Mouse (Mus musculus) intestine, embryonic 16.5 days (tissue): ENCODE results near the gene Igsf8. TPM values are rescaled to one million over a fixed set of nuclear protein-coding genes. Genes with fewer than 3 reads are reported as not detected.
A peak's percentile ranks its signal among the peaks of the same experiment; 100 is the strongest.

Experiments used
- ATAC-seq: fragments of 200-750 bp; cut with Nextera tagmentation; 2 replicates; pipeline ENCODE4 v1.8.0; 2017; ENCODE audit warnings: moderate TSS enrichment, moderate library complexity
- H3K27ac ChIP-seq: fragments of 300-500 bp; sonication (generic); 2 replicates; pipeline ENCODE4 v1.5.1; 2014; ENCODE audit warnings: mild to moderate bottlenecking, low read length
- H3K27me3 ChIP-seq: fragments of 300-500 bp; sonication (generic); replicated peaks from 2 replicates; pipeline ENCODE4 v1.6.1; 2014; ENCODE audit warnings: low read length, control low read depth, mixed read lengths; ENCODE audit not compliant: control insufficient read depth, insufficient read depth
- H3K36me3 ChIP-seq: fragments of 300-500 bp; sonication (generic); 2 replicates; pipeline ENCODE4 v1.6.1; 2014; ENCODE audit warnings: low read length, control low read depth; ENCODE audit not compliant: control insufficient read depth, insufficient read depth
- H3K4me1 ChIP-seq: fragments of 300-500 bp; sonication (generic); 2 replicates; pipeline ENCODE4 v1.6.1; 2014; ENCODE audit warnings: low read length, control low read depth, mixed read lengths; ENCODE audit not compliant: control insufficient read depth, insufficient read depth
- H3K4me2 ChIP-seq: fragments of 300-500 bp; sonication (generic); 2 replicates; pipeline ENCODE4 v1.6.1; 2014; ENCODE audit warnings: low read depth, low read length, control low read depth
- H3K4me3 ChIP-seq: fragments of 300-500 bp; sonication (generic); 2 replicates; pipeline ENCODE4 v1.5.1; 2014; ENCODE audit warnings: mild to moderate bottlenecking, low read length
- H3K9ac ChIP-seq: fragments of 300-500 bp; sonication (generic); 2 replicates; pipeline ENCODE4 v1.6.1; 2014; ENCODE audit warnings: low read depth, low read length
- H3K9me3 ChIP-seq: fragments of 300-500 bp; sonication (generic); 2 replicates; pipeline ENCODE4 v1.6.1; 2016; ENCODE audit warnings: low read length, control low read depth; ENCODE audit not compliant: control insufficient read depth
- WGBS: fragments of 180-500 bp; shearing (Covaris S2); extraction: QIAGEN DNeasy Blood & Tissue Kit; methylation state at CpG from one replicate; pipeline ENCODE4 v1.1.7; 2014; 5-methylcytosine and 5-hydroxymethylcytosine counted together
- polyA plus RNA-seq: library from polyadenylated mRNA; unstranded; fragments of >200 nt; fragmentation: Nextera tagmentation; extraction: Ambion mirVana; gene quantifications from 2 replicates; pipeline ENCODE4 v1.2.1, GENCODE M21; 2015

Gene Igsf8
- polyA plus RNA-seq, 1 experiment from 2014 or later: 45.2 TPM

DNA sequence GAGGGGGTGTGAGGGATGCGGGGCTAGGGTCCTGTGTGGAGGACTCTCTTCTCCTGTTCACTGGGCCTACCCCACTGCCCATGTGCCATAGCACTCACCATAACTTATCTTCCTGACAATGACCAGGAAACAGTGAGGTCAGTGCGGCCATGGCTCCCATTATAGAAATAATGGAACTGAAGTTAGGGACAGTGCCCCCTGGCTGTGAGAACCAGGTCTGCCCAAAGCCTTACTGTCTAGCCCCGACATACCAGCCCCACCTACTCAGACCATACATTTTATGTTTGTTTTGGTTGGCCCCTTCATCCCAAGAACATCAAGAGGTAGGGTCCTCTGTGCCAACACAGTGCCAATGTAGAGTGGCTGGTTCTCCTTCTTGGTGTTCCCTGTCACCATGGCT is 44.2 kb downstream of the Igsf8 start:
- H3K4me1 ChIP-seq: peaks cover 6% of the 10 kb centered on the region; the same call in 1 of the 2 replicates
- no peak for ATAC-seq
- WGBS: 75% methylated on average over 3 of the region's 3 CpGs
- no peaks in the 10 kb centered on the region for H3K9me3 ChIP-seq
- no peak overlapping the region for H3K4me2 ChIP-seq
- no peaks in the 10 kb centered on the region for H3K27me3 ChIP-seq
- no peak overlapping the region for H3K27ac ChIP-seq
- no peak overlapping the region for H3K9ac ChIP-seq
- H3K4me3 ChIP-seq: no peak overlapping the region
- no peaks in the 10 kb centered on the region for H3K36me3 ChIP-seq

DNA sequence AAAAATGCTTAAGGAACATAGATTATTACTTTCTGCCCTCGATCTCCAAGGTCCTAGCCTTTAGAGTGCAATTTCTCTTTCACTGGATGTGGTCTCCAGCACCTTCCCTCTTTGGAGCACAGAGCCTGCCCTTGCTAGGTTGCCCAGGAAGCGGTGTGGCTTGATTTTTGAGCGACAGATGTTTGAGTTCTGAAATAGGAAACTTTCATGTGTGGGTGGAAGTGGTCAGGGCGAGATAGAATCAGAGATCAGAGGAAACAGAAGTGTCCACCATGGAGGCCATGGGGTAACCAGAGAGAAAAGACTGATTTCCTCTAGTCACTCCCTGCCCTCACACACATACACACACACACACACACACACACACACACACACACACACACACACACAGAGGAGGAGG is 44.8 kb downstream of the Igsf8 start:
- ATAC-seq: no peak
- H3K9me3 ChIP-seq: no peaks in the 10 kb centered on the region
- H3K4me3 ChIP-seq: no peak overlapping the region
- no peak overlapping the region for H3K27ac ChIP-seq
- no peak overlapping the region for H3K9ac ChIP-seq
- 72% methylated on average over 4 of the region's 4 CpGs for WGBS
- H3K4me2 ChIP-seq: no peak overlapping the region
- peaks cover 11% of the 10 kb centered on the region for H3K4me1 ChIP-seq
- no peaks in the 10 kb centered on the region for H3K27me3 ChIP-seq
- H3K36me3 ChIP-seq: no peaks in the 10 kb centered on the region

DNA sequence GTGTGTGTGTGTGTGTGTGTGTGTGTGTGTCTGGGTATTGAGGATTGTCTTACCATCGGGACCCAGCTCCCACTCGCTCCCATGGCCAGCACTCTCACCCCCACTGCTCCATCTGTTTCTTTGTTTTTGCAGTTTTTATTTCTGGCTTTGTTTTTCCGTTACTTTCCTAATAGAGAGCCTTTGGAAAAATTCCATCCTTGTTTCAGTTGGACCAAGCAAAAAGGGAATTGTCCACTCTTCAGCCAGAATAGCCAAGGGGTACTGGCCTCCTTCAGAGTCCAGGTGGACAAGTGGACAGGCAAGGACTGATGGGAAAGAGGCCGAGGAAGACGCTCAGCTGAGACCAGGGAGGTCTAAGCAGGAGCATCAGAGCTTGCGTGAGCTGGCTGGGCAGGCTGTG is 45.4 kb downstream of the Igsf8 start:
- no peak overlapping the region for H3K27ac ChIP-seq
- 78% methylated on average over 6 of the region's 6 CpGs for WGBS
- no peak overlapping the region for H3K9ac ChIP-seq

DNA sequence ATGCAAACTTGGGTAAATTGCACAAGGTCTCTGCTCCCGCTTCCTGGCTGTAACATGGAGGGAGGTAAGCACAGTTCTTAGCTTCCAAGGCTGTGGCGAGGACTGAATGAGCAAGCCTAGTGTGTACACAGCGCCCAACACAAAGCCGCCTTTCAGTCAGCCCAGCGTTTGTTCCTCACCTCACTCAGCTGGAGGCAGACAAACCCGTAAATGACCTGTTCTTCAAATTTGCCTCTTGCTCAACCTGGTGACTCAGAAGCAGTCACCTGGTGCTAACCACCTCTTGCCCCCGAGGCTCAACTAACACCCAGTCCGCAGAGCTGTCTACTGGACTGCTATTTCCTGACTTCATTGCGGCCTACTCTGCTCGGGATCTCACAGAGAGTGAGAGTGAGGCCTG is 46.5 kb downstream of the Igsf8 start:
- no peak overlapping the region for H3K4me2 ChIP-seq
- no peak overlapping the region for H3K9ac ChIP-seq

More for the DNA sequence above, 45.4 kb downstream of the Igsf8 start:
- H3K36me3 ChIP-seq: no peaks in the 10 kb centered on the region
- H3K4me1 ChIP-seq: peaks cover 11% of the 10 kb centered on the region
- no peak for ATAC-seq
- H3K27me3 ChIP-seq: no peaks in the 10 kb centered on the region
- no peaks in the 10 kb centered on the region for H3K9me3 ChIP-seq
- no peak overlapping the region for H3K4me3 ChIP-seq
- no peak overlapping the region for H3K4me2 ChIP-seq

DNA sequence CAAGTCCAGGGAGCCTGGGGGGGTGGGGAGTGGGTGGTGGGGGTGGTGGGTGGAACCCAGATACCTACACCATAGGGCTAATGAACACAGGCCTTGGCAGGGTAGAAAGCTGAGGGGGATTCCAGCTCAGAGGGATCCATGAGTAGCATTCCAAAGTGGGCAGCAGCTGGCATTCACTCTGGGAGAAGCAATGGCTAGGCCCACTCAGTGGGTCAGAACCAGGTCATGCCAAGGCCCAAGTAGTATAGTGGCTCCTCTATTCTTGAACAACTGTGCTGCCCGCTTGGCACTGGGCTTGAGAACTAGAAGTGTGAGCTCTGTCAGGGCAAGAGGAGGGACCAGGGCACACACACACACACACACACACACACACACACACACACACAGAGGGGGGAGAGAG is 47.0 kb downstream of the Igsf8 start:
- Histone ChIP-seq H3K4me1 (peaks cover 20% of the 10 kb centered on the region), H3K9ac (no peak overlapping the region), H3K9me3 (no peaks in the 10 kb centered on the region), H3K27ac (no peak overlapping the region), H3K36me3 (no peaks in the 10 kb centered on the region), H3K4me3 (no peak overlapping the region), H3K4me2 (no peak overlapping the region), H3K27me3 (no peaks in the 10 kb centered on the region)
- ATAC-seq: no peak
- WGBS: 86% methylated on average over 1 of the region's 1 CpGs

More for the DNA sequence above, 46.5 kb downstream of the Igsf8 start:
- Histone ChIP-seq H3K9me3 (no peaks in the 10 kb centered on the region), H3K27ac (0 out of 2 replicates have a peak overlapping the region, but pooled peaks have one; percentile 12), H3K36me3 (no peaks in the 10 kb centered on the region), H3K4me3 (no peak overlapping the region), H3K27me3 (no peaks in the 10 kb centered on the region), H3K4me1 (peaks cover 15% of the 10 kb centered on the region)
- WGBS: 52% methylated on average over 10 of the region's 10 CpGs
- no peak for ATAC-seq

DNA sequence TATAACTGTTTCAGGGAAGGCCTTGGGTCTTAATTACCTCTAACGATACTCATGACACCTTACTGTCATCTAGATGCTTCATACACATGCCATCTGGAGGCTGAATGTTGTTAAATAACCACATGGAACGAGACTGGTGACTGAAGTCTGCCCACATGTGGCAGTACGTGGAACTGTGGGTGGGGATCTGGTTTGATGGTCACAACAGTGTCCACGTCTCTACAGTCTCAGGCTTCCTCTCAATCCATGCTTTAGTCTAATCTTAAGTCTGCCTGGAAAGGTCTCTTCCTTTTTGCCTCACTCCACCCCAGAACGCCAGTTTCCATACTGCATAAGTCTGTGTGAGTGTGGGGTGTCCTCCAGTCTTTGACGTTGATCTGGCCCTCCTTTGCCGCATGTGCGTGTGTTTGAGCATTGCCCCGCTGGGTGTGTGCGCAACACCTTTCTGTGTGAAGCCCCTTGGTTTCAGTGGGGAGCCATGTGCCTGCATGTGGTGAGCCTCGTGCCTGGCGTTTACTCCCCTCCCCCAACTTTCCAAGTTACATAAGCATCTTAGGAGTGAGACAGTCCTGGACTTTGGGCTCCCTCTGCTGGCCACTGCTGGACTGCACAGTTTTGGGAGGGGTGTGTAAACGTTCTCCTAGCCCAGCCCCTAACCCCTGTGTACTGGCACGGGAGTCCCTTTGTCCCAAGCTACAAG is 48.4 kb downstream of the Igsf8 start:
- H3K4me1 ChIP-seq: peaks cover 23% of the 10 kb centered on the region
- peak overlapping the region; percentile 39 for H3K4me3 ChIP-seq
- H3K9me3 ChIP-seq: no peaks in the 10 kb centered on the region
- H3K27ac ChIP-seq: peak overlapping the region; percentile 99
- peak overlapping the region; percentile 82 for H3K4me2 ChIP-seq
- H3K27me3 ChIP-seq: no peaks in the 10 kb centered on the region
- 2% methylated on average over 14 of the region's 14 CpGs for WGBS
- peak overlapping the region; percentile 73 for H3K9ac ChIP-seq
- ATAC-seq: peak; percentile 54
- H3K36me3 ChIP-seq: no peaks in the 10 kb centered on the region

DNA sequence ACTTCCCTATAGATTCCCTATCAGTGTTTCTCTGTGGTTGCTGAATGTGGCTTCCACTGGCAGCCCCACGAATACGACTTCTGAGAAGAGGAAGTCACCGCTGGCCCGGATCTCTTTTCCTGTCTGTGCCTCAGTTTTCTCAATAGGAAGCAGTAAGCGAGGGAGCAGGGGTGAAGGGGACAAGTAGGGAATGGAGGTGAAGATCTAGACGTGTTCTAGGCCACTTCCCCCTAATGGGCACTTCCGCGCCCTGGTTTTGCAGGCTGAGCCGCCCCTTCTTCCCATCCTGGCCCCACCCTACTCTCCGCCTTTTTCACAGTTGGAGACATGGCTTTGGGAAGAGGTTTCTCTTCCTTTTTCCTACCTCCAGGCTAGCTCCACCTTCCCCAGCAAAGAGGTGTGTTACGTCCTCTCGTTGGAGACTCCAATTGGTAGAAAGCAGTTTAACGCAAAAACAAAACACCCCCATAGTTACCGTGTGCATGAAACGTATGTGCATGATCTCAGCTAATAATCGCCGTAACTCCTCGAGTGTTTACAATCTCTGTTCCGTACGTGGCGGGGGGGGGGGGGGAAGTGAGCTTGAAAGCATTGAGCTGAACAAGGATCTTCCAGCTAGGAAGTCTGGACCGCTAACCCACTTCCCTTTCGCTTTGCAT is 49.9 kb downstream of the Igsf8 start:
- Histone ChIP-seq H3K4me2 (peak overlapping the region; percentile 94), H3K27ac (peak overlapping the region; percentile 99), H3K27me3 (no peaks in the 10 kb centered on the region), H3K9me3 (no peaks in the 10 kb centered on the region), H3K9ac (peak overlapping the region; percentile 82), H3K4me1 (peaks cover 23% of the 10 kb centered on the region), H3K36me3 (no peaks in the 10 kb centered on the region), H3K4me3 (peak overlapping the region; percentile 79)
- 3% methylated on average over 23 of the region's 23 CpGs for WGBS
- ATAC-seq: peak; percentile 73

DNA sequence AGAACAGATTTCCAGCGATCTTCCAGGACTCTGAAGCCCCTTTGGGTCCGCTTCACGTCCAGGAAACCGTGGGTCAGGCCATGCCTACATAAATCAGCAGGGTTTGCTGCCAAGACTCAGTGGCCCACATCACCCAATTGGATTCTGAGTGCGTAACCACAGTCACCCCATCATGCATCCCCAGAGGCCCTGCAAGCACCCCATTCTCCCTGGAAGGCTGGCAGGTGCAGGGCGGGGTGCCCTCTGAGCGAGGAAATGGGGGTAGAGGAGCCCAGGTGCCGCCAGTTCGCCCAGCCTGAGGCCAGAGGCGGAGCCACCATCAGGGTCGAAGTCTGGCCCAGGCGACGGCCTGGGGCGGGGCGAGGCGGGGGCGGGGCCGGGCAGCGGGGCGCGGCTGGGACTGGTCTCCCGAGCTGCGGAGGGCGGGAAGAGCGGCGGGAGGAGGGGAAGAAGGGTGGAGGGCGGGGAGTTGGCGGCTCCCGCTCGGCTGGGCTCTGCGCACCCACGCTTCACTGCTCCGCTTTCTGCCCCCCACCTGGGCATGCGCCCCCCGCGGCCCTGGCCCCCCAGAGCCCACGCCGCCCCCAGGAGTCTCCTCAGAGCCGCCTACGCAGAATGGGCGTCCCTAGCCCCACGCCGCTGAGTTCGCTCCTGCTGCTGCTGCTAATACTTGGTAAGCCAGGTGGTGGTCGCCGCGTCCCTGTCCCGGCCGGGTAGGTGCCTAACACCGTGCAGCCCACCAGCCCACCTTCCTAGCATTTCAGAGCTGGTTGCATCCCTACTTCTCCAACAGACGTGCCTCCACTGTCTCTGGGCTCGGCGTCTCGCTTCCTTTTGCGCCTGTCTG is 50.7 kb downstream of the Igsf8 start:
- Histone ChIP-seq H3K27me3 (no peaks in the 10 kb centered on the region), H3K4me3 (peak overlapping the region; percentile 79), H3K4me2 (peak overlapping the region; percentile 94), H3K9me3 (no peaks in the 10 kb centered on the region), H3K36me3 (no peaks in the 10 kb centered on the region), H3K9ac (peak overlapping the region; percentile 82), H3K27ac (peak overlapping the region; percentile 99), H3K4me1 (peaks cover 23% of the 10 kb centered on the region)
- ATAC-seq: peak; percentile 84
- under 1% methylated on average over 40 of the region's 55 CpGs for WGBS
